Mouse (Mus musculus) midbrain, postnatal 0 days (tissue): ENCODE data around the gene Msh4. TPM values are rescaled to one million over a fixed set of nuclear protein-coding genes. Genes with fewer than 3 reads are reported as not detected.

Source experiments
- ATAC-seq: fragments of 200-750 bp; cut with Nextera tagmentation; 2 replicates; pipeline ENCODE4 v1.8.0; 2017; ENCODE audit warnings: moderate number of reproducible peaks, mild to moderate bottlenecking, moderate TSS enrichment, moderate library complexity; ENCODE audit not compliant: low FRiP score
- DNase-seq: peaks from one replicate; pipeline ENCODE4 v3.0.0-alpha.2; 2015; ENCODE audit warnings: low spot score
- H3K27ac ChIP-seq: fragments of 300-500 bp; sonication (generic); 2 replicates; pipeline ENCODE4 v1.5.1; 2014; ENCODE audit warnings: low read depth, mild to moderate bottlenecking, low read length, mixed read lengths
- H3K27me3 ChIP-seq: fragments of 300-500 bp; sonication (generic); 2 replicates; pipeline ENCODE4 v1.6.1; 2014; ENCODE audit warnings: low read length, control low read depth, mixed read lengths; ENCODE audit not compliant: insufficient read depth
- H3K36me3 ChIP-seq: fragments of 300-500 bp; sonication (generic); 2 replicates; pipeline ENCODE4 v1.6.1; 2014; ENCODE audit warnings: low read length, control low read depth, mixed read lengths; ENCODE audit not compliant: insufficient read depth
- H3K4me1 ChIP-seq: fragments of 300-500 bp; sonication (generic); 2 replicates; pipeline ENCODE4 v1.6.1; 2014; ENCODE audit warnings: mild to moderate bottlenecking, control low read depth, antibody characterized with exemption, low read length, mixed read lengths; ENCODE audit not compliant: insufficient read depth
- H3K4me2 ChIP-seq: fragments of 300-500 bp; sonication (generic); 2 replicates; pipeline ENCODE4 v1.6.1; 2014; ENCODE audit warnings: low read depth, mild to moderate bottlenecking, low read length, mixed read lengths; ENCODE audit not compliant: poor library complexity, severe bottlenecking
- H3K4me3 ChIP-seq: fragments of 300-500 bp; sonication (generic); 2 replicates; pipeline ENCODE4 v1.5.1; 2014; ENCODE audit warnings: low read depth, mild to moderate bottlenecking, low read length, moderate library complexity
- H3K9ac ChIP-seq: fragments of 300-500 bp; sonication (generic); replicated peaks from 2 replicates; pipeline ENCODE4 v1.6.1; 2014; ENCODE audit warnings: mild to moderate bottlenecking, low read length, moderate library complexity, mixed read lengths; ENCODE audit not compliant: poor library complexity, severe bottlenecking
- H3K9me3 ChIP-seq: fragments of 300-500 bp; sonication (generic); 2 replicates; pipeline ENCODE4 v1.6.1; 2016; ENCODE audit warnings: low read length, control low read depth
- CTCF ChIP-seq: IDR thresholded peaks from 2 replicates; pipeline ENCODE4 v1.5.1; 2016; ENCODE audit warnings: antibody characterized with exemption, mild to moderate bottlenecking
- WGBS: fragments of 180-500 bp; shearing (Covaris S2); extraction: QIAGEN DNeasy Blood & Tissue Kit; methylation state at CpG from one replicate; pipeline ENCODE4 v1.1.7; 2014; 5-methylcytosine and 5-hydroxymethylcytosine counted together
- polyA plus RNA-seq: library from polyadenylated mRNA; unstranded; fragments of >200 nt; fragmentation: Nextera tagmentation; extraction: Ambion mirVana; gene quantifications from 2 replicates; pipeline ENCODE4 v1.2.1, GENCODE M21; 2015
- total RNA-seq: library from RNA; depleted of rRNA; stranded (reverse); fragments of >200 nt; gene quantifications from 2 replicates; pipeline ENCODE4 v1.2.3, GENCODE M21; 2014

Gene Msh4
- total and polyA plus RNA-seq, 2 experiments from 2014 or later: 0.25 to 0.33 TPM

DNA sequence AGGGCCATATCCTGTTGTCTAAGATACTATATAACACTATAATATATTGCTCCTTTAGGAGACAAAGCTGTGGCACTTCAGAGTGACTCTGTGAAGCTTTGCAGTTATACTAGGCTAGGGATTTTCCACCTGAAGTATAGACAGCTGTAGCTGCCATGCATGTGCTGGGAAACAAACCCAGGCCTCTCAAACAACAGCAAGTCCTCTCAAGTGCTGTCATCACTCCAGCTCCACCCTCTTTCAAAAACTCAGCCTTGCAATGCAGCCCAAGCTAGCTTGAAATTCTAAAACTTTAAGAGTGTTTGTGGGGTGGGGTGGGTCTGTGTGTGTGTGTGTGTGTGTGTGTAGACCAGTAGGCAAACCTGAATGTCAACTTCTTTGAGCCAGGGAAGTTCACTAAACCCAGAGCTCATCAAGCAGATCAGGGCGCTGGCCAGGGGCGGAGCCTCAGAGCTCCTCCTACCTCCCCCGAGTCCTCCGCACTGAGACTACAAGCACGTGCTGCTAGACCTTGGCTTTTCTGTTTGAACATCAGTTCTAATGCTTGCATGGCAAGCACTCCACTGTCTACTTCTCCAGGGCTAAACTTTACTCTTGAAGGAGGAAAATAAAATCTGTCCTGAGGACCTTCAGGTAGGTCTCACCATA, 56.4 kb downstream of the Msh4 start:
- H3K27me3 ChIP-seq: no peaks in the 10 kb centered on the region
- no peak for DNase-seq
- no peaks in the 10 kb centered on the region for H3K36me3 ChIP-seq
- H3K9me3 ChIP-seq: no peaks in the 10 kb centered on the region
- no peak overlapping the region for H3K4me3 ChIP-seq
- WGBS: 10% methylated on average over 5 of the region's 5 CpGs
- H3K4me2 ChIP-seq: no peak overlapping the region
- no peak overlapping the region for H3K27ac ChIP-seq
- TF ChIP-seq CTCF: no peak
- H3K4me1 ChIP-seq: no peaks in the 10 kb centered on the region
- ATAC-seq: no peak
- H3K9ac ChIP-seq: no peak overlapping the region

GRCm38 (mm10) chr3:153847207-153847733, 58.7 kb downstream of the Msh4 start:
- Histone ChIP-seq H3K27me3 (no peaks in the 10 kb centered on the region), H3K27ac (no peak overlapping the region), H3K9ac (no peak overlapping the region), H3K36me3 (no peaks in the 10 kb centered on the region), H3K4me3 (no peak overlapping the region), H3K9me3 (no peaks in the 10 kb centered on the region), H3K4me2 (no peak overlapping the region), H3K4me1 (no peaks in the 10 kb centered on the region)
- ATAC-seq: no peak
- DNase-seq: no peak
- 82% methylated on average over 7 of the region's 7 CpGs for WGBS
- TF ChIP-seq CTCF: no peak

GRCm38 (mm10) chr3:153846109-153846508, 59.8 kb downstream of the Msh4 start:
- Histone ChIP-seq H3K27ac (no peak overlapping the region), H3K36me3 (no peaks in the 10 kb centered on the region), H3K9me3 (no peaks in the 10 kb centered on the region), H3K4me1 (no peaks in the 10 kb centered on the region), H3K9ac (no peak overlapping the region), H3K4me3 (no peak overlapping the region), H3K4me2 (no peak overlapping the region), H3K27me3 (no peaks in the 10 kb centered on the region)
- DNase-seq: no peak
- 91% methylated on average over 4 of the region's 4 CpGs for WGBS
- TF ChIP-seq CTCF: no peak
- no peak for ATAC-seq

- Histone ChIP-seq H3K4me3 (no peak overlapping the region), H3K36me3 (no peaks in the 10 kb centered on the region), H3K27me3 (no peaks in the 10 kb centered on the region), H3K9me3 (no peaks in the 10 kb centered on the region), H3K9ac (no peak overlapping the region), H3K27ac (no peak overlapping the region), H3K4me1 (no peaks in the 10 kb centered on the region), H3K4me2 (no peak overlapping the region)
- 90% methylated on average over 2 of the region's 2 CpGs for WGBS
- DNase-seq: no peak
- no peak for ATAC-seq
- TF ChIP-seq CTCF: no peak
Measured at GRCm38 (mm10) chr3:153845500-153845899, 60.4 kb downstream of the Msh4 start.

GRCm38 (mm10) chr3:153844757-153845156, 61.2 kb downstream of the Msh4 start:
- WGBS: 95% methylated on average over 9 of the region's 9 CpGs
- Histone ChIP-seq H3K4me2 (no peak overlapping the region), H3K27me3 (no peaks in the 10 kb centered on the region), H3K36me3 (no peaks in the 10 kb centered on the region), H3K27ac (no peak overlapping the region), H3K9ac (no peak overlapping the region), H3K4me3 (no peak overlapping the region), H3K9me3 (no peaks in the 10 kb centered on the region), H3K4me1 (no peaks in the 10 kb centered on the region)
- no peak for TF ChIP-seq CTCF
- ATAC-seq (no peak), DNase-seq (no peak)

- H3K9me3 ChIP-seq: no peaks in the 10 kb centered on the region
- no peak within 1 kb of the TSS for H3K4me2 ChIP-seq
- ATAC-seq (no peak), DNase-seq (no peak)
- no peaks in the 10 kb centered on the region for H3K4me1 ChIP-seq
- no peak within 1 kb of the TSS for H3K9ac ChIP-seq
- no peak for TF ChIP-seq CTCF
- no peaks in the 10 kb centered on the region for H3K27me3 ChIP-seq
- WGBS: 93% methylated on average over 10 of the region's 10 CpGs
- H3K36me3 ChIP-seq: no peaks in the 10 kb centered on the region
- H3K27ac ChIP-seq: no peak within 1 kb of the TSS
- no peak within 1 kb of the TSS for H3K4me3 ChIP-seq
Measured at GRCm38 (mm10) chr3:153844030-153844429, 61.9 kb downstream of the Msh4 start, which contains the start of gene Asb17. Gene Asb17, plus strand, starts transcription at chr3:153844209.
